Mouse (Mus musculus) kidney, embryonic 15.5 days (tissue): ENCODE measurements at regions not wholly inside any gene's neighbourhood (a gene's known extent, or its start where the extent isn't known, plus 50 kb on each side); places are given as distances from the start of the nearest gene placed in this dataset.

Source experiments
- ATAC-seq: fragments of 200-750 bp; cut with Nextera tagmentation; replicated peaks from 2 replicates; pipeline ENCODE4 v1.8.0; 2017; ENCODE audit warnings: moderate TSS enrichment; ENCODE audit not compliant: low FRiP score
- H3K27ac ChIP-seq: fragments of 300-500 bp; sonication (generic); 2 replicates; pipeline ENCODE4 v1.5.1; 2015; ENCODE audit warnings: mild to moderate bottlenecking, inconsistent platforms
- H3K27me3 ChIP-seq: fragments of 300-500 bp; sonication (generic); 2 replicates; pipeline ENCODE4 v1.6.1; 2015; ENCODE audit warnings: inconsistent platforms
- H3K36me3 ChIP-seq: fragments of 300-500 bp; sonication (generic); 2 replicates; pipeline ENCODE4 v1.6.1; 2015; ENCODE audit warnings: inconsistent platforms
- H3K4me1 ChIP-seq: fragments of 300-500 bp; sonication (generic); 2 replicates; pipeline ENCODE4 v1.6.1; 2015; ENCODE audit warnings: inconsistent platforms
- H3K4me2 ChIP-seq: fragments of 300-500 bp; sonication (generic); 2 replicates; pipeline ENCODE4 v1.6.1; 2015; ENCODE audit warnings: moderate library complexity, mild to moderate bottlenecking, inconsistent platforms
- H3K4me3 ChIP-seq: fragments of 300-500 bp; sonication (generic); replicated peaks from 2 replicates; pipeline ENCODE4 v1.5.1; 2015; ENCODE audit warnings: mild to moderate bottlenecking, inconsistent platforms
- H3K9ac ChIP-seq: fragments of 300-500 bp; sonication (generic); 2 replicates; pipeline ENCODE4 v1.6.1; 2015; ENCODE audit warnings: mild to moderate bottlenecking, inconsistent platforms
- H3K9me3 ChIP-seq: fragments of 300-500 bp; sonication (generic); replicated peaks from 2 replicates; pipeline ENCODE4 v1.6.1; 2016; ENCODE audit warnings: inconsistent platforms
- WGBS: fragments of 180-500 bp; shearing (Covaris S2); methylation state at CpG from one replicate; pipeline ENCODE4 v1.1.7; 2015; ENCODE audit warnings: mixed read lengths; 5-methylcytosine and 5-hydroxymethylcytosine counted together

DNA sequence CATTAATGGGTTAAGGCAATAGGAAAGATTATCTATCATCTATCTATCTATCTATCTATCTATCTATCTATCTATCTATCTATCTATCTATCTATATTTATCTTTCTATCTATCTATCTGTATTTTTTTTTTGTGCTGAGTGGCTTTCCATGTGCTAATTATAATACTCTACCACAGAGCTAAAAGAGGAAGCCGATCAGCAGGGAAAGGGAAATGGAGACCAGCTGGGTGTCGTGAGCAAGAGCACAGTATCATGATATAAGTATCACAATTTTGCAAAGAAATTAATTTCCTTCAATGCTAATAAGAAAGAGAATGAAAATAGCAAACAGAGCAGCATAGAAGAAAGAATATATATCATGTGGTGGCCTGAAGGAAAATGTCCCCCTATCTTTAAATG is 69.6 kb downstream of the Cldn1 start:
- H3K27me3 ChIP-seq = no peaks in the 10 kb centered on the region
- no peak overlapping the region for H3K4me2 ChIP-seq
- H3K4me3 ChIP-seq = no peak overlapping the region
- H3K9me3 ChIP-seq = no peaks in the 10 kb centered on the region
- no peak for ATAC-seq
- no peaks in the 10 kb centered on the region for H3K36me3 ChIP-seq
- no peak overlapping the region for H3K9ac ChIP-seq
- 77% methylated on average over 2 of the region's 2 CpGs for WGBS
- H3K4me1 ChIP-seq = no peaks in the 10 kb centered on the region
- H3K27ac ChIP-seq = no peak overlapping the region

- 54% methylated on average over 2 of the region's 2 CpGs for WGBS
- Histone ChIP-seq H3K36me3 (no peaks in the 10 kb centered on the region), H3K4me2 (no peak overlapping the region), H3K27me3 (no peaks in the 10 kb centered on the region), H3K9ac (no peak overlapping the region), H3K27ac (no peak overlapping the region), H3K4me1 (no peaks in the 10 kb centered on the region), H3K4me3 (no peak overlapping the region), H3K9me3 (no peaks in the 10 kb centered on the region)
- ATAC-seq = peak; percentile 43; the same call in 1 of the 2 replicates
These were observed 79.9 kb downstream of the Cldn1 start for GRCm38 (mm10) chr16:26291692-26292091.

DNA sequence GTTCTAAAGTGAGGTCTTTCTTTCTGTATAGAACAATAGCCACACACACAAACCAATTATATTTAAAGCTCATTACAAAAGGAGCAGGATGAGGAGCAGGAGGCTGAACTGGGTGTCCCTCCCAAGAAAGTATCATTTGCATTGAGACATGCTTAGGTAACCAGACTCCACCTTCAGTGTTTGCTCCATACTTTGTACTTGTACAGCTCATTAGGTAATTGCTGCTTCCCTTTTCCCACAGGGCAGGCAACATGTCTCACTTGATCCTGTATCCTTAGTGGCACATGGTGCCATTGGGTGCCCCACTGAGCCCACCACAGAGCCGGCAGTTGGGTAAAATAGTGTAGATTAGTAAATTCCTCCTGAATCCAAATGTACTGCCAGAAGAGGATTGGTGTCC is 86.0 kb downstream of the Cldn1 start:
- Histone ChIP-seq H3K9ac (no peak overlapping the region), H3K27me3 (no peaks in the 10 kb centered on the region), H3K4me2 (no peak overlapping the region), H3K27ac (no peak overlapping the region), H3K4me3 (no peak overlapping the region), H3K36me3 (no peaks in the 10 kb centered on the region), H3K4me1 (no peaks in the 10 kb centered on the region), H3K9me3 (no peaks in the 10 kb centered on the region)
- ATAC-seq = no peak
- 97% methylated on average over 1 of the region's 1 CpGs for WGBS

DNA sequence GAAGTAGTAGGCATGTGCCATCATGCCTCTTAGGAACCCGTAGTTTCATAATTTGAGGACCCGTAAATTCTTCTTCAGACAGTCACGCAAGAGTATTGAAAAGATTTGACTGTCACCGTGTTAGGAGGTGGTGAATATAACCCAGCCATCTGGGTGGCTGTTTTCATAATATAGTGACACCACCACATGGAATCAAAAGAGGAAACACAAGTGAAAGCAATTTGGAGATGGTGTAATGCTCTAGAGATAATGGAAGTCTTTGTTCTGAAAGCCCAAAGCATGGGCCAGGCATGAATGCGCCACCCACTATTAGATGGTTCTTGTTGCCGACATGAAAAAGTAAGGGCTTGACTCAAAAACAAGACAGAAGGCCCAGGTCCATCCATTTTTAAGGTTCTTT is 86.9 kb downstream of the Cldn1 start:
- no peaks in the 10 kb centered on the region for H3K4me1 ChIP-seq
- ATAC-seq = no peak
- no peaks in the 10 kb centered on the region for H3K9me3 ChIP-seq
- no peaks in the 10 kb centered on the region for H3K36me3 ChIP-seq
- H3K9ac ChIP-seq = no peak overlapping the region
- H3K4me3 ChIP-seq = no peak overlapping the region
- WGBS = 92% methylated on average over 6 of the region's 6 CpGs
- H3K27me3 ChIP-seq = no peaks in the 10 kb centered on the region
- no peak overlapping the region for H3K27ac ChIP-seq
- no peak overlapping the region for H3K4me2 ChIP-seq

DNA sequence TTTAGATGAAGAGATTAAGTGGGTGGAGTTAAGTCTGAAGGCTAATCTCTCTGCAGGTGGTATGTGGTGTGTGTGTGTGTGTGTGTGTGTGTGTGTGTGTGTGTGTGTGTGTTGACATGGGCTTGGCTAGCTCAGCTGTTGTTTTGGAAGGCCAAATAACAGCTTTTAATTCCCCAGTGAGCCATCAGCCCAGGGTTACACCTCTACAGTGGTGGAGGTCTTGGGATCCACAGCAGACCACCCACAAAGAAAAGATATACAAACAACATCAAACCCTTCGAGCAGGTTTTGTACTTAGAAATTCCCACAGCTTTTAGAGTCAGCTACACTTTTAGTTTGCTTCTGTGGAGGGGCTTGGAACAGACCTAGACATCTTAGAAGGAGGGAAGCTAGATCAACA is 89.2 kb downstream of the Cldn1 start:
- Histone ChIP-seq H3K27ac (no peak overlapping the region), H3K36me3 (no peaks in the 10 kb centered on the region), H3K9ac (no peak overlapping the region), H3K27me3 (no peaks in the 10 kb centered on the region), H3K4me1 (no peaks in the 10 kb centered on the region), H3K9me3 (no peaks in the 10 kb centered on the region), H3K4me3 (no peak overlapping the region), H3K4me2 (no peak overlapping the region)
- WGBS = 35% methylated on average over 1 of the region's 1 CpGs
- ATAC-seq = no peak

DNA sequence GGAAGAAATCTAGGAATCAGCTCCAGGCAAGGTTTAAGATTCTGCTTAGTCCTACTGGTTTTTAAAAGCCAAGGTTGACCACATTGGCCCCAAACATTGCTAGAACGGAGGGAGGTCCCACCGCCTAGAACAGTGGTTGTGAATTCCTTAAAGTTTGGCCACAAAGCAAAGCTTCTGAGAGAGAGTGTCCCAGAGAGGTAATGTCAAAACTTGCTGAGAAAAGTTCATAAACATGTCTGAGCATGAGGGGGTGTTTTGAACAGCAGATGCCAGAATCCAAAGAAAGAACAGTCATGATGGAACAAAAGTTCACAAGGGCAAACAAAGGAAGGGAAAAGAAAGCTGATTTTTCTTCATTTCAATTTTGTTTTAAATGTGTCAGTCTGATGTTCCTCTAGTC is 90.1 kb downstream of the Cldn1 start:
- H3K27ac ChIP-seq = 0 out of 2 replicates have a peak overlapping the region, but pooled peaks have one; percentile 66
- no peaks in the 10 kb centered on the region for H3K27me3 ChIP-seq
- WGBS = 61% methylated on average over 2 of the region's 2 CpGs
- H3K9me3 ChIP-seq = no peaks in the 10 kb centered on the region
- ATAC-seq = no peak
- no peaks in the 10 kb centered on the region for H3K4me1 ChIP-seq
- no peak overlapping the region for H3K4me3 ChIP-seq
- no peak overlapping the region for H3K4me2 ChIP-seq
- H3K36me3 ChIP-seq = no peaks in the 10 kb centered on the region
- H3K9ac ChIP-seq = no peak overlapping the region

DNA sequence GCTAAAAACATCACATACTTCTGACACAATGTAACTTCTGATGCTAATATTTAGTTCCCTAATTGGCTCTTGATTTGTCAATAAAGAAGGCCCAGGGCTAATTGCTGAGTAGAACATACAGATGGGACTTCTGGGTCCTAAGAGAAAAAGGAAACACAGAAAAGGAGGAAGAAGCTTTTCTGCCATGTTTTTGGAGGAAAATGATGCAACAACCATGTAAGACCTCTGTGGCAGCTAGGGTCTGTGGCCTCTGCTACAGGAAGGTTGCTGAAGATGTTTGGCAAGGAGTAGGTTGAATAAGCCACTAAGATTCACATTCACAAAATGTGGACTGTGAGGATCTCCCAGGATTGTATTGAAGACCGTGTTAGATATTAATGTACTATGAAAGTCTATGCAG is 94.9 kb downstream of the Cldn1 start:
- H3K27me3 ChIP-seq = no peaks in the 10 kb centered on the region
- H3K27ac ChIP-seq = no peak overlapping the region
- no peak for ATAC-seq
- no peak overlapping the region for H3K4me3 ChIP-seq
- H3K4me2 ChIP-seq = no peak overlapping the region
- H3K36me3 ChIP-seq = no peaks in the 10 kb centered on the region
- H3K9ac ChIP-seq = no peak overlapping the region
- no peaks in the 10 kb centered on the region for H3K9me3 ChIP-seq
- no peaks in the 10 kb centered on the region for H3K4me1 ChIP-seq
- WGBS = 93% methylated on average over 1 of the region's 1 CpGs

DNA sequence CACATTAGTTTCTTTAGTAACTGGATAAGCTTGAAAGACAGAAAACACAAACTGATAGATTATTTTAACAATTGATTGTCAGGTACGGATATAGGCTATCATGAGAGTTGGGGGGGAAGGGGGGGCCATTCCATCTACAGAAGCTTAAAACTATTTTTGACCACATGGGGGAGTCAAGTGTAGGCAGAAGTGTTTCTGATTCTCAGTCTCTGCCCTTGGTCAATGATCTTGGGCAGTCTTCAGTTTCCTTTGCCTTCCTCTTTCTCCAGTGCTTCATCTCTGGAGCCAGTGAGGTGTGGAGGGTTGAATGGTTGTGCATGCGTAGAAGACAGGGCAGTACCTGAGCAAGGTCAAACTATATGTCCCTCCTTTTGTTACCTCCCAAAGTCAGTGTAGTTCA is 118.8 kb downstream of the Cldn1 start:
- H3K36me3 ChIP-seq = no peaks in the 10 kb centered on the region
- H3K4me3 ChIP-seq = no peak overlapping the region
- ATAC-seq = no peak
- 56% methylated on average over 2 of the region's 2 CpGs for WGBS
- no peaks in the 10 kb centered on the region for H3K27me3 ChIP-seq
- H3K4me1 ChIP-seq = no peaks in the 10 kb centered on the region
- no peak overlapping the region for H3K4me2 ChIP-seq
- H3K27ac ChIP-seq = no peak overlapping the region
- H3K9ac ChIP-seq = no peak overlapping the region
- no peaks in the 10 kb centered on the region for H3K9me3 ChIP-seq

GRCm38 (mm10) chr16:26251698-26252097 is 119.9 kb downstream of the Cldn1 start:
- H3K27ac ChIP-seq = no peak overlapping the region
- H3K27me3 ChIP-seq = no peaks in the 10 kb centered on the region
- no peak overlapping the region for H3K4me2 ChIP-seq
- no peaks in the 10 kb centered on the region for H3K9me3 ChIP-seq
- H3K4me1 ChIP-seq = no peaks in the 10 kb centered on the region
- H3K9ac ChIP-seq = no peak overlapping the region
- no peak overlapping the region for H3K4me3 ChIP-seq
- WGBS = 66% methylated on average over 5 of the region's 5 CpGs
- ATAC-seq = no peak
- no peaks in the 10 kb centered on the region for H3K36me3 ChIP-seq

DNA sequence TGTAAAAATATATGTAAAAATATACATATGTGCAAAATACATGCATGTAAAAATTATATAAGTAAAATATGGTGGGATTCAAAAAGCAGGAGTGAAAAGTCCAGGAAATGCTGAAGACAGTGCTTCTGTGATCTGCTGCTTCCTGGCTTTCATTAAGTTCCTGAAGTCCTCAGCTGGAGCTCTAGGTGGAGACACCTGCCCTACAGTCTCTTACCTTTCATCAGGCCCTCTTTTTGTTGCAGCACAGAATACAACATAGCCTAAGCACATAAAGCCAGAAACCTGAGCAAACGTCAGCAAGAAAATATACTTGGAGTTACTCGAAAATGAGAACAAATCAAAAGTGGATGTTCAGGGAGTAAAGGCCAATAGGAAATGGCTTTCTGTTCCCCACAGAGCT is 120.6 kb downstream of the Cldn1 start:
- no peaks in the 10 kb centered on the region for H3K4me1 ChIP-seq

GRCm38 (mm10) chr16:26248939-26249338 is 122.7 kb downstream of the Cldn1 start:
- no peak for ATAC-seq
- H3K27ac ChIP-seq = no peak overlapping the region
- no peaks in the 10 kb centered on the region for H3K36me3 ChIP-seq
- H3K27me3 ChIP-seq = no peaks in the 10 kb centered on the region
- no peaks in the 10 kb centered on the region for H3K9me3 ChIP-seq
- no peaks in the 10 kb centered on the region for H3K4me1 ChIP-seq
- no peak overlapping the region for H3K4me2 ChIP-seq
- H3K4me3 ChIP-seq = no peak overlapping the region
- no peak overlapping the region for H3K9ac ChIP-seq

More for the DNA sequence above, 120.6 kb downstream of the Cldn1 start:
- Histone ChIP-seq H3K9me3 (no peaks in the 10 kb centered on the region), H3K36me3 (no peaks in the 10 kb centered on the region), H3K4me3 (no peak overlapping the region), H3K27ac (no peak overlapping the region), H3K27me3 (no peaks in the 10 kb centered on the region), H3K4me2 (no peak overlapping the region), H3K9ac (no peak overlapping the region)
- WGBS = 74% methylated on average over 2 of the region's 2 CpGs
- ATAC-seq = no peak

DNA sequence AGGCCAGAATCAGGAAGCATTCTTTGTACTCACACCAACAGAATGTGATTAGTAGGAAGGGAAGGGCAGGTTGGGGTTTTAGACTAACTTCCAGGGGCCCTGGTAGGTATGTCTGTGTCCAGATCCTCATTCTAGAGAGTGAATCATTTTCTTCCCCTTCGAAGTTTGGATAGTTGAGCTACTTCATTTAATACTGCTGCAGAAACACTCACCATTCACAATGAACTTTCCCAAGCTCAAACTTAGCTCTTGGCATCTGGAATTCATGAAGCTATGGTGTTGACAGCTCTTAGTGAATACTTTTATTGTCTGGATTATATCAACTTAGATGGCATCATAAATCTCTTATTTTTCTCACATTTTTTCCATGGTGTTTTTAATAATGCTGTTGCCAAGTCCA is 123.7 kb downstream of the Cldn1 start:
- H3K9me3 ChIP-seq = no peaks in the 10 kb centered on the region
- H3K4me2 ChIP-seq = no peak overlapping the region
- ATAC-seq = no peak
- H3K27me3 ChIP-seq = no peaks in the 10 kb centered on the region
- 73% methylated on average over 1 of the region's 1 CpGs for WGBS
- H3K4me1 ChIP-seq = no peaks in the 10 kb centered on the region
- H3K27ac ChIP-seq = no peak overlapping the region
- H3K4me3 ChIP-seq = no peak overlapping the region
- no peak overlapping the region for H3K9ac ChIP-seq
- H3K36me3 ChIP-seq = no peaks in the 10 kb centered on the region

DNA sequence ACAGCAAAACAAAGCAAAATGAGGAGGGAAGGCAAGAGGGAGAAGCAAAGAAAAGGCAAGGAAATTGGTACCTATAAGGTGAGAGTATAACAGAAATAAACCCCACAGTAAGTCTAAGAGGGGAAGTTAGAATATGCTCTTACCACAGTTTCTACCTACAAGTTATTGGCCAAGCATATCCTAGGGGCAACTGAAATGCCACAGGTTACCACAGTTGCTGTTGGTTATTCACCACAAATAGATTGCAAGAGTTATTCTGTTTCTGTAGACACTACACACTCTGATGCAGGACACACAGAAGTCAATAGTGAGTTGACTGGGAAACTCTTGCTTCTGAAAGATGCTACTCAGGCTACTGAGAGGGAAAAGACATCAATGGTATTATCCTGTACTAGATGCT is 129.7 kb upstream of the P3h2 start:
- no peaks in the 10 kb centered on the region for H3K4me1 ChIP-seq
- H3K27me3 ChIP-seq = peaks cover 6% of the 10 kb centered on the region; the same call in 1 of the 2 replicates
- ATAC-seq = no peak
- H3K4me2 ChIP-seq = no peak overlapping the region
- no peak overlapping the region for H3K4me3 ChIP-seq
- no peak overlapping the region for H3K9ac ChIP-seq
- H3K36me3 ChIP-seq = no peaks in the 10 kb centered on the region
- H3K9me3 ChIP-seq = no peaks in the 10 kb centered on the region
- H3K27ac ChIP-seq = no peak overlapping the region
